Mouse (Mus musculus) cerebellum, adult 2 months (tissue): ENCODE data around the gene Unc119.

ENCODE experiments used
- CTCF ChIP-seq: fragments of 200-500 bp; IDR thresholded peaks from 2 replicates; pipeline ENCODE4 v1.5.1; 2011; ENCODE audit warnings: low read depth, mild to moderate bottlenecking, control low read depth, low read length, moderate library complexity, borderline replicate concordance; ENCODE audit not compliant: insufficient read depth
- POLR2A ChIP-seq: fragments of 200-500 bp; IDR thresholded peaks from 2 replicates; pipeline ENCODE4 v1.6.1; 2011; ENCODE audit warnings: low read length, control low read depth, borderline replicate concordance; ENCODE audit not compliant: insufficient read depth

DNA sequence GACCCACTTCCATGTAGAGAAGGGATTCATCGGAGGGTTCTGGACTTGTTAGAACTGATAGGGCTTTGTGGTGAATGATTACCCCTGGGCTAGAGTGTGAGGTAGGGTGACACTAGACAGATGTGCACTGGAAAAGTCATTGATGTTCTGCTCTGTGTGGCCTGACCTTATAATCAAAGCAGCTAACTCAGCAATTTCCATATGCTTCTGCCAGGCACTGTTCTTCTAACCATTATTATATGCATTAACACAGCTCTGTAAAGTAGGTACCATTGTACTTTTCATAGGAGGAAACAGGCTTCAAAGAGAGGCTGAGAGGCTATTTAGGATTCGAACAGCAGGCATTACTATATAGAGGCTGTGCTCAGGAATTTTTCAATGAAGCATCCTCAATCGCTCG lies 16.1 kb upstream of the Unc119 start:
- TF ChIP-seq CTCF (no peak), POLR2A (no peak)
